26 mouse cellular contexts compared by ENCODE assay signal in the genomic region with DNA sequence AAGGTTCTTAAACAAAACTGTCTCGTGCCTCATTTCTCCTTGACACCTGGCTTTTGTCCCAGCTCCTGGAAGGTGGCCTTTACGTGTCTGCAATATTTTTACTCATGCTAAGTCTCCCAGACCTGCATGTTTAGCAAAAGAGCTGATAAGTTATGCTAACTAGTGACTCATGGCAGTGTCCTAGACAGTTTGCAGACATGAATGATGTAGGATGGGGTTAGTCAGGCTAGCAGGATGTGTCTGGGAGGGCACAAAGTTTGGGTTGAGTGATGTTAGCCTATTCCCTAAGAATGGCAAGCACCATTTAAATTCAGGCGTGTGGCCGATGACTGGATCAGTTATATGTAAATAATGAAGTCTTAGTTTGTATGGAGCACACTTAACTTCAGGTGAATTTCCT.
"Had no signal": no experiment of that assay in that cellular context is flagged by ENCODE, and none has a peak within 500 bp of the region (broad histone marks: within the 10 kb centered on the region; RNA-seq: fewer than 3 reads in every experiment).

No protein-coding gene starts in this region.

- H3K4me2 ChIP-seq: heart, embryonic 11.5 days; heart, embryonic 13.5 days; heart, embryonic 15.5 days; hindbrain, embryonic 13.5 days; hindbrain, embryonic 15.5 days; kidney, embryonic 15.5 days; limb, embryonic 13.5 days; limb, embryonic 15.5 days; liver, embryonic 12.5 days had no signal

- H3K9me3 ChIP-seq: heart, embryonic 13.5 days; heart, embryonic 15.5 days; hindbrain, embryonic 13.5 days; hindbrain, embryonic 15.5 days; kidney, embryonic 15.5 days; limb, embryonic 13.5 days; limb, embryonic 15.5 days; liver, embryonic 12.5 days had no signal

- H3K9ac ChIP-seq: heart, embryonic 13.5 days; heart, embryonic 15.5 days; hindbrain, embryonic 13.5 days; hindbrain, embryonic 15.5 days; kidney, embryonic 15.5 days; limb, embryonic 13.5 days; limb, embryonic 15.5 days; liver, embryonic 12.5 days; liver, embryonic 14.5 days had no signal

- DNase-seq: gastrocnemius, postnatal 14 days; gastrocnemius, postnatal 36 days; heart, adult 2 months; heart, postnatal 14 days; heart, postnatal 36 days; kidney, adult 11 months; kidney, adult 2 months; kidney, adult 9 months; kidney, postnatal 14 days; kidney, postnatal 36 days; layer of hippocampus, adult 9-11 months; layer of hippocampus, postnatal 36 days; left cerebral cortex, postnatal 4 days had no signal

- H3K4me1 ChIP-seq: heart, embryonic 13.5 days; heart, embryonic 15.5 days; hindbrain, embryonic 13.5 days; hindbrain, embryonic 15.5 days; kidney, embryonic 15.5 days; limb, embryonic 13.5 days; limb, embryonic 15.5 days; liver, embryonic 12.5 days had no signal

- H3K27ac ChIP-seq: heart, adult 2 months; heart, embryonic 13.5 days; heart, embryonic 15.5 days; hindbrain, embryonic 13.5 days; hindbrain, embryonic 15.5 days; hindbrain, postnatal 0 days; kidney, embryonic 15.5 days; kidney, postnatal 0 days; limb, embryonic 13.5 days; limb, embryonic 15.5 days; liver, embryonic 12.5 days; liver, embryonic 14.5 days had no signal

- ATAC-seq: hindbrain, postnatal 0 days; intestine, embryonic 16.5 days; liver, embryonic 12.5 days had no signal

- H3K4me3 ChIP-seq: heart, adult 2 months; heart, embryonic 13.5 days; heart, embryonic 15.5 days; hindbrain, embryonic 13.5 days; hindbrain, embryonic 15.5 days; kidney, embryonic 15.5 days; limb, embryonic 13.5 days; limb, embryonic 15.5 days; liver, embryonic 12.5 days had no signal

- H3K27me3 ChIP-seq: heart, embryonic 13.5 days; heart, embryonic 15.5 days; hindbrain, embryonic 13.5 days; hindbrain, embryonic 15.5 days; kidney, embryonic 15.5 days; limb, embryonic 13.5 days; limb, embryonic 15.5 days; liver, embryonic 12.5 days had no signal

- H3K36me3 ChIP-seq: heart, embryonic 13.5 days; heart, embryonic 15.5 days; hindbrain, embryonic 13.5 days; hindbrain, embryonic 15.5 days; kidney, embryonic 15.5 days; limb, embryonic 13.5 days; limb, embryonic 15.5 days; liver, embryonic 12.5 days had no signal
